Comparison of ENCODE assay signal across 21 mouse cellular contexts in the genomic region with DNA sequence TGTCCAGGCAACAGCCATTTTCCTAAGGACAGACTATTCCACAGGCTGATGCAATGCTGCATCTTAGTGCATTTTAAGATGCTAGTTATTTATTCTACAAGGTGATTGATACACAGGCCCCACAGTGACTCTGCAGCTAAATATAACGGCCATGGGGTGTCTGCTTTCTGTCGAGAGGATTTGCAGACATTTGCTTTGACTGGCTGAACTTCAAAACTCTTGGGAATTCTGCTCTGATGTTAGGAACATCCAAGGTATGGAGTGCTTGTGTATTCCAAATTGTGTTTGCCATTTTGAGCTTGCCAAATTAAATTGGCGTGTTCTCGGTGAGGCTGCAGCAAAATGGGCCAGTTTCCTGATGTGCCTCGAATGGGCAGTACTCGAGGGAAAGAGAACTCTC. TPM values are rescaled to one million over a fixed set of nuclear protein-coding genes. Genes with fewer than 3 reads are reported as not detected.
DNase-seq lines count a peak whose midpoint lies in the region; ATAC-seq lines count a peak whose summit lies in the region.
"Had no signal": no experiment of that assay in that cellular context is flagged by ENCODE, and none has a peak within 500 bp of the region (broad histone marks: within the 10 kb centered on the region; RNA-seq: fewer than 3 reads in every experiment).

No protein-coding gene starts in this region.

- H3K4me2 ChIP-seq in heart, embryonic 16.5 days (ENCODE audit: low read depth, low read length) = peak overlapping the region; percentile 34
- H3K4me2 ChIP-seq in stomach, embryonic 14.5 days (replicated peaks; ENCODE audit: low read depth, low read length) = no peak overlapping the region
- H3K4me2 ChIP-seq in hindbrain, embryonic 11.5 days (replicated peaks; ENCODE audit: low read depth, low read length) = no peak overlapping the region
- H3K4me2 ChIP-seq: kidney, embryonic 15.5 days; liver, embryonic 12.5 days; lung, embryonic 15.5 days had no signal

- H3K9ac ChIP-seq in heart, embryonic 16.5 days (ENCODE audit: low read length) = peak overlapping the region; percentile 58
- no peak overlapping the region for H3K9ac ChIP-seq in stomach, embryonic 14.5 days (replicated peaks; ENCODE audit: low read depth, low read length)
- no peak overlapping the region for H3K9ac ChIP-seq in hindbrain, embryonic 11.5 days (ENCODE audit: low read depth, low read length)
- H3K9ac ChIP-seq: forebrain, postnatal 0 days; kidney, embryonic 15.5 days; liver, embryonic 12.5 days; lung, embryonic 15.5 days had no signal

- ATAC-seq in heart, embryonic 16.5 days (replicated peaks; ENCODE audit: extremely low read depth, insufficient read depth, low FRiP score) = peak; percentile 11; the same call in 1 of the 2 replicates
- no peak for ATAC-seq in stomach, embryonic 14.5 days (ENCODE audit: insufficient number of reproducible peaks, insufficient read depth, low FRiP score, low read depth)
- no peak for ATAC-seq in hindbrain, embryonic 11.5 days (ENCODE audit: low FRiP score)
- ATAC-seq: forebrain, postnatal 0 days; liver, embryonic 12.5 days; midbrain, embryonic 16.5 days; Patski had no signal

- H3K27me3 ChIP-seq in heart, embryonic 16.5 days (ENCODE audit: control insufficient read depth, insufficient read depth, low read length) = no peaks in the 10 kb centered on the region
- H3K27me3 ChIP-seq in stomach, embryonic 14.5 days (ENCODE audit: control insufficient read depth, insufficient read depth, low read length) = no peaks in the 10 kb centered on the region
- H3K27me3 ChIP-seq in hindbrain, embryonic 11.5 days (ENCODE audit: control insufficient read depth, insufficient read depth, low read length) = no peaks in the 10 kb centered on the region
- H3K27me3 ChIP-seq: kidney, embryonic 15.5 days; liver, embryonic 12.5 days; lung, embryonic 15.5 days; Patski had no signal

- H3K9me3 ChIP-seq in heart, embryonic 16.5 days (replicated peaks; ENCODE audit: control insufficient read depth, low read length) = no peaks in the 10 kb centered on the region
- no peaks in the 10 kb centered on the region for H3K9me3 ChIP-seq in stomach, embryonic 14.5 days (ENCODE audit: control insufficient read depth, low read depth, low read length)
- no peaks in the 10 kb centered on the region for H3K9me3 ChIP-seq in hindbrain, embryonic 11.5 days (ENCODE audit: control insufficient read depth, low read length)
- H3K9me3 ChIP-seq: hindbrain, embryonic 10.5 days; kidney, embryonic 15.5 days; liver, embryonic 12.5 days; lung, embryonic 15.5 days had no signal

- DNase-seq in heart, adult 18-20 months = peak; percentile 44 to 53
- DNase-seq in heart, postnatal 36 days = no peak
- peak; percentile 29 for DNase-seq in heart, adult 8-10 months (ENCODE audit: low spot score)
- no peak for DNase-seq in hindbrain, embryonic 11.5 days (ENCODE audit: low spot score)
- no peak for DNase-seq in layer of hippocampus, adult 8-10 months (ENCODE audit: low spot score in 2 of 2)
- DNase-seq in layer of hippocampus, postnatal 10 days (ENCODE audit: low spot score in 2 of 2) = no peak
- DNase-seq: B cell, adult 2 months; cerebellum, adult 9-11 months; forebrain, postnatal 0 days; gastrocnemius, adult 2 months; right cerebral cortex, adult 18-20 months had no signal

- no peaks in the 10 kb centered on the region for H3K36me3 ChIP-seq in heart, embryonic 16.5 days (ENCODE audit: control insufficient read depth, insufficient read depth)
- H3K36me3 ChIP-seq in stomach, embryonic 14.5 days (ENCODE audit: control insufficient read depth, insufficient read depth, low read length) = no peaks in the 10 kb centered on the region
- H3K36me3 ChIP-seq in hindbrain, embryonic 11.5 days (ENCODE audit: control insufficient read depth, insufficient read depth, low read length) = no peaks in the 10 kb centered on the region
- H3K36me3 ChIP-seq: hindbrain, embryonic 10.5 days; kidney, embryonic 15.5 days; liver, embryonic 12.5 days; lung, embryonic 15.5 days had no signal

- peak overlapping the region; percentile 94 for H3K27ac ChIP-seq in heart, embryonic 16.5 days (ENCODE audit: low read length)
- H3K27ac ChIP-seq in stomach, embryonic 14.5 days (ENCODE audit: low read length) = peak overlapping the region; percentile 33; the same call in 1 of the 2 replicates
- no peak overlapping the region for H3K27ac ChIP-seq in hindbrain, embryonic 11.5 days (ENCODE audit: low read depth, low read length)
- H3K27ac ChIP-seq: gastrocnemius, adult 2 months; hindbrain, embryonic 10.5 days; kidney, embryonic 15.5 days; left cerebral cortex, adult 2 months; liver, embryonic 12.5 days; lung, embryonic 15.5 days had no signal

- WGBS in heart, embryonic 16.5 days = 23% methylated on average over 6 of the region's 6 CpGs
- 38% methylated on average over 6 of the region's 6 CpGs for WGBS in stomach, embryonic 14.5 days
- WGBS in hindbrain, embryonic 11.5 days = 79% methylated on average over 6 of the region's 6 CpGs

- peaks cover 23% of the 10 kb centered on the region for H3K4me1 ChIP-seq in heart, embryonic 16.5 days (ENCODE audit: control insufficient read depth, insufficient read depth, low read length)
- no peaks in the 10 kb centered on the region for H3K4me1 ChIP-seq in stomach, embryonic 14.5 days (ENCODE audit: control insufficient read depth, insufficient read depth, low read length)
- H3K4me1 ChIP-seq in hindbrain, embryonic 11.5 days (replicated peaks; ENCODE audit: control insufficient read depth, insufficient read depth, low read length) = no peaks in the 10 kb centered on the region
- H3K4me1 ChIP-seq: hindbrain, embryonic 10.5 days; kidney, embryonic 15.5 days; liver, embryonic 12.5 days; lung, embryonic 15.5 days had no signal

- peak overlapping the region; percentile 5 for H3K4me3 ChIP-seq in heart, embryonic 16.5 days (ENCODE audit: low read length)
- H3K4me3 ChIP-seq in stomach, embryonic 14.5 days (ENCODE audit: low read depth, low read length) = no peak overlapping the region
- no peak overlapping the region for H3K4me3 ChIP-seq in hindbrain, embryonic 11.5 days (ENCODE audit: low read depth, low read length)
- H3K4me3 ChIP-seq: erythroblast, embryonic 14.5 days; gastrocnemius, adult 2 months; hindbrain, embryonic 10.5 days; kidney, embryonic 15.5 days; left cerebral cortex, adult 2 months; liver, embryonic 12.5 days; lung, embryonic 15.5 days had no signal

- intact Hi-C loops in heart, postnatal 36 days (cut with DNase I) = no loop called here

RNA-seq across cellular contexts. Expression of a gene that starts 2.4 kb away (rescaled TPM):
- 100 to 1,000 TPM; 508 to 537 TPM for total RNA-seq in heart, adult 18-20 months (2021)
- total RNA-seq in heart, postnatal 36 days (2021) = 100 to 1,000 TPM; 392 to 411 TPM
- total RNA-seq in heart, adult 8-10 months (2022) = 100 to 1,000 TPM; 512 to 596 (median 555) TPM
- polyA plus RNA-seq in heart, embryonic 16.5 days (2015; fragmentation: Nextera tagmentation; extraction: Ambion mirVana) = 84.6 and 88.5 TPM in 2 replicates
- 21.1 and 24.5 TPM in 2 replicates for polyA plus RNA-seq in stomach, embryonic 14.5 days (2014; fragmentation: Nextera tagmentation; extraction: Ambion mirVana)
- polyA plus RNA-seq in hindbrain, embryonic 11.5 days (2014; fragmentation: Nextera tagmentation; extraction: Ambion mirVana) = 5.9 and 13.1 TPM in 2 replicates
- 100 to 1,000 TPM; 280 to 313 (median 296) TPM for total RNA-seq in layer of hippocampus, adult 8-10 months (2022)
- total RNA-seq in layer of hippocampus, postnatal 10 days (2021) = 100 to 1,000 TPM; 310 to 319 TPM
- polyA plus RNA-seq: erythroblast, embryonic 14.5 days; Patski had no signal

Comparison
In these comparisons a context has a peak if more than half of its experiments do, and no peak if none do; other contexts are left out.
1. DNase-seq: peak in heart, adult 18-20 months (2 of 2) and heart, adult 8-10 months (single experiment); none in heart, postnatal 36 days (0 of 2), hindbrain, embryonic 11.5 days (single experiment), layer of hippocampus, adult 8-10 months (0 of 2) and layer of hippocampus, postnatal 10 days (0 of 2).